Mouse (Mus musculus): ENCODE measurements around the gene Eif2b3.
A peak's percentile ranks its signal among the peaks of the same experiment; 100 is the strongest.

Eif2b3 gene

DNA sequence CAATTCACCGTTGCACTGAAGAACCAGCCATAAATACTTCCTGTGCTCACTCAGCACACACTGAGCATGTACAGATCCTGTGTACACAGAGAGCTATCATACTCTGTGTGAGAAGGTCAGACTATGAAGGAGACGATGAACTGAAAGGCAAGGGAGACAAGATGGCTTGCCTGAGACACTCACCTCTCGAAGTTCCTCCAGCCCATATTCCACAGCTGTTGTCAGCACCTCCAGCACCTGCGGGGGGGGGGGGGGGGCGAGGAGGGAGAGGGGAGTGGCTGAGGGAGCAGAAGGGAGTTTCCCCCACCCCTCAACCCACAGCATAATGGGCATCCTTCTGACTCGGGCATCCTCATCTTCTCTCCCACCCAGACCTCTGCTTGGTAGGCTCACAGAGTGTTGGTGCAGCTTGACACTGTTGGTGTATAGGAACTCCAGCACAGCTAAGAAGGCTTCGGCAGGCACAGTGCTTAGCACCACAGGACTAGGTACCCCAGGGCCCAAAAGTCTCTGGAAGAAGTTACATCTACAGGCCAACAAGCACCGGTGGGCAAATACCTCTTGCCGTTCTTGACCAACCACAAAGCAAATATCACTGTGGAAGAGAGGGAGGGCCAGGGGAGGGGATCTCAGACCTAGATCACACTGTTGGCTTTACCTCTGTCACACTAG, 104.5 kb downstream of the Eif2b3 start:
- DNase-seq (ENCODE audit: low spot score in 2 of 2) = no peak

DNA sequence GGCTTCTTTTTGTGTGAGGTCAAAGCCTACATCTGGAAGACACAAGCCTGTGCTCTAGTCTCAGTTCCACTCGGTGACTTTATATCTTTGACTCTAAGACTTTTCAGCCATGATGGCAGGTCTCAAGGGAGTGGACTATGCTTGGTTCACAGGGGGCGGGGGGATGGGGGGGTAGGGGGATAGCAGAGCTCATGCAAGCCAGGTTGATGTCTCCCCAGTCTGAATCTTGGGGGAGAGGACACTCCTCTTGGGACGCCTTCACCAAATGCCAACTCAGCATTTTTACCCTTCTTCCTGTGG, 105.0 kb downstream of the Eif2b3 start:
- DNase-seq (ENCODE audit: low spot score in 2 of 2) = no peak

DNA sequence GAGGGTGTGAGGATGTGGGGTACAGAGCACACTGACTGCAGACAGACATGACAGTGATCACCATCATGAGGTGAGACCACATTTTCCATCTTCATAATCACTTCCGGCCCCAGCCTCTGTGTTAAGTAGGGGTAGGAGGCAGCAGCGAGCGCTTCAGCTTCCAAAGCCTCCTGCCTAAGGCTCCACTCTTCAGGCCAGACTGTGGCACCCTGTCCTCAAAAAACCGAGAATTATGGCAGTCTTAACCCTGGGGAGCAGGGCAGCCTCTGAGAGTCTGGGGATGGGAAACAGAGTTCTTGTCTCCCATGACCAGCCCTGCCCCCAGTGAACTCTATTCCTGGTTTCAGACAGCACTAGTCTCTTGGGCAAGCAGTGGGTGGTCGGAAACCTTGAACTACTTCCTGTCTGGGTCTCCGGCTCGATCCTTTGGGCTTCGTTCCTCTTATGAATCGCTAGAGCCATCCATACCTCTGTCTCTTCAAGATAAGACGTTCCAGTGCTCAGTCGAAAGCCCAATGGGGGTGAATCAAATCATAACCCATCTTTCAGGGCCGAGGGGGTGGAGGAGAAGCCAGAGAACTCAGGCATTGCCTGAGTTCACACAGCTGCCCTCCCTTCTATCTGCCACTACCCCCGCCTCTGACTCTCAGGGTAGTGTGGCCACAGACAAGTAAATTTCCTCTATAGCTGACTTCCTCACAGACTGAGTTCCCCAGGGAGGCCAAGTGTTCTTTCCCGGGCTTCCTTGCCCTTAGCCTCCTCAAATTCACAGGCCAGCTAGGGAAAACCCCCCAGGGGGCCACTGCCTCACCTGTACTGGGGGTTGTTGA, 105.5 kb downstream of the Eif2b3 start:
- peak in 1 of 2 experiments; percentile 53 for DNase-seq (ENCODE audit: low spot score in 2 of 2)

GRCm38 (mm10) chr4:117125348-117125909, 106.2 kb downstream of the Eif2b3 start, which contains the start of gene Btbd19:
Btbd19 (minus strand) TSS chr4:117125725.
- DNase-seq (ENCODE audit: low spot score in 2 of 2) = peak in 1 of 2 experiments; percentile 73

DNA sequence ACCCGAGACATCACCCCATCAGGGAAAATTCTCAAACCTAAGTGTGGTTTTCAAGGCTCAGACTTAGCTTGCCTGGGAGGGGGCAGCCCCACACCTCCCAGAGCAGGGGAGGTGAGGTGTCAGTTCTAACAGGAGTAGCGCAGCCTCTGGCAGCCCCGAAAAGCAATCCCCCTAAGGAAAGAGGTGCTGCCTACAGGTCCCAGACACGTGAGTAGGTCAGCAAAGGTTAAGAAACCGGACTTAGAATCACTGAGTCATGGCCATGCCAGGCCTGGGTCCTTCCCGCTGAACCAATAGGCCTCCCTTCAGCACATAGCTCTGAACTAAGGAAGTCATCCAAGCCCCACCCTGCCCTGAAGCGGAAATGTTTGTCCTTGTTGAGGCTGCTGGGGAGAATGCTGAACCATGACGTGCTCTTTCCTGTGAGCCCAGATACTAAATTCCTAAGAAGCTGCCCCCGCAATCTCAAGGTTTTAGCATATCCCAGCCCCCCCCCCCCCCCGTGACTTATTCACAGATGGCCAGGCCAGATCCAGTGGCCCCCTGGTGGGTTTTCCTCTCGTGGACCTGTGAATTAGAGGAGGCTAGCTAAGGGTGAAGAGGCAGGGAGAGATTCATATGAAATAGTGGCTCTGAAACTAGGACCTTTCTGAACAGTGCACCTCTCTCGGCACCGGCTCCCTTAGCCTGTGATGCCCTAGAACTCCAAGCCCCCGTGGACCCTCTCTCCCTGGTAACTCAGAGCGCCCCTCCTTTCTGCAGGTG, 106.9 kb downstream of the Eif2b3 start:
- peak; percentile 78 to 85 for DNase-seq (ENCODE audit: low spot score in 2 of 2)

GRCm38 (mm10) chr4:117126675-117127290, 107.6 kb downstream of the Eif2b3 start, which contains the start of gene Tctex1d4:
Tctex1d4 (plus strand) TSS chr4:117126794.
- DNase-seq (ENCODE audit: low spot score in 2 of 2) = peak in 1 of 2 experiments; percentile 60

DNA sequence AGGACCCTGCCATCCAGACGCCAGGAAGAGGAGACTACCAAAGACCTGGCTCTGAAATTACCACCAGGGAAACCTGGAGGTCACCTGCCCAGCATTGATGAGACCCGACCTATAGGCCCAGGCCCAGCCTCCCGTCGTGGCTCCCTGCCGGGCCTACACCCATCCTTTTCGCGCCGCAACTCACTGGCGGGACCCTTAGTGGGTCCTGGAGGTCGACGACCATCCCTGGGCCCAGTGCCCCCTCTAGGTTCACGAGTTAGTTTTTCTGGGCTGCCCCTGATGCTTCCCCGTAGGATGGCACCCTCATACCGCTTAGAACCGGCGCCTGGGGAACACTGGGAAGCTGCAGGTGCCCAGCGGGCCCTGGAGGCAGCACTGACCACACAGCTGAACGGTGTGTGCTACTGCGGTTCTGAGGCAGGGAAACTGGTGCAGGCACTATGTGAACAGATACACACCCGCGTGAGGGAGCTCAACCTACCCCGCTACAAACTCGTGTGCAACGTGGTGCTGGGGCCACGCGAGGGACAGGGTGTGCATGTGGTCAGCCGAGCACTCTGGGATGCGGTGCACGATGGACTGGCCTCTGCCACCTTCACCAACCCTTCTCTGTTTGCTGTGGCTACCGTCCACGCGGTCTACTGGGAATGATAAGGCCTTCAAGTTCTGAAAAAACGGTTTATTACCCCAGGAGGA, 108.9 kb downstream of the Eif2b3 start:
- DNase-seq (ENCODE audit: low spot score in 2 of 2) = no peak

DNA sequence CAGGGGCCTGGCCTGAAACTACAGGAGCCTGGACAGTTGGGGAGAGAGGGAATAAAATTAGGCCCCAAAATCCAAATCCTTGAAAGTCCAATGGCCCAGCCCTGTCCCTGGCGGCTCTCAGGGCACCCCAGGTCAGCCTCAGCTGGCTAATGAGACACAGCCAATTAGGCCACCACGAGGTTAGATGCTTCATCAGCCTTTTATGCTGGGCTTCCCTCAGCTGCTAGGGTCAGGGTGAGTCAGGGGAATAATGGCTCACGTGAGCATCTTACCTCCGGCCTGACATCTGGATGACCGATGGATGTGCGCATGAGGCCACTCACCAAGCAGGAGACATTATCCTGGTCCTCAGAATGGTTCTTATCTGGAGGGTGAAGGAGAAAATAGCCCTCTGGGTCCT, 111.6 kb downstream of the Eif2b3 start:
- DNase-seq (ENCODE audit: low spot score in 2 of 2) = no peak

- DNase-seq (ENCODE audit: low spot score in 2 of 2) = no peak
These were observed 112.0 kb downstream of the Eif2b3 start for GRCm38 (mm10) chr4:117131198-117131597.

DNA sequence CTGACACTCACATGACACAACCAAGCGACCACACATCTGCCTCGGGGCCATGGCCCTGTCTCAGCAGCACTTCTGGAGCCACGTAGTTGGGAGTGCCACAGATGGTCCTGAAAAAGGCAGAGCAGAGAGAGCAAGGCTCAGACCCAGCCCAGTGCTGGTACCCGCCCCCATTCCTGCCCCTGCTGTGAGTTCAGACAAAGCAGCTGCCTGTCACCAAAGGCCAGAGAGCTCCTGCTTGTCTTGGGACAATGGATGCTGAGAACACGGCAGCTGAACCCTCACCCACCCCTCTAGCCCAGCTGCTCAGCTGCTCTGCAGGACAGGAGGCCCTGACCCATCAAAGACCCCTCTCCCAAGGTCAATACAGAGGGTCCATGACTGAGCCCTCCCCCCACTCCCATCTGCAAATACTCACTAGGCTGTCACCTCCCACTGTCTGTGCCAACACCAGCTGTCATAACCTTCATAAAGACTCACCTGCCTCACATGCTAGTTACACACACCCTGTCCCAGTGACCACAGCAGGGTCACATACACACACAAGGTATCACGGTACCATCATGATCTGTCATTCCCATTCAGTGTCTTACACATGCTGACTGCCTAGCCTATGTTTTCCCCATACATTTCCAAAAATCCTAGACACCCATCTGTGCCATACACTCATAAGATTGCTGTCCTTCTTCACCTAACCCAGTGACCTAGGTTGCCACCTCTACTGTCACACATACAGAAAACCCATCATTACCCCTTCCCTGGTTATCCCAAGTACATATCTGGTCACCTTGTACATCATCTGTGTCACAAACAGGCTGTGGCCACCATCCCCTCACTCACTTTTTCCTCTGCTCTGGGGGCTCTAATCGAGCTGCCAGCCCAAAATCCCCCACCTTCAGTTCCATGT, 112.9 kb downstream of the Eif2b3 start:
- DNase-seq (ENCODE audit: low spot score in 2 of 2) = no peak

DNA sequence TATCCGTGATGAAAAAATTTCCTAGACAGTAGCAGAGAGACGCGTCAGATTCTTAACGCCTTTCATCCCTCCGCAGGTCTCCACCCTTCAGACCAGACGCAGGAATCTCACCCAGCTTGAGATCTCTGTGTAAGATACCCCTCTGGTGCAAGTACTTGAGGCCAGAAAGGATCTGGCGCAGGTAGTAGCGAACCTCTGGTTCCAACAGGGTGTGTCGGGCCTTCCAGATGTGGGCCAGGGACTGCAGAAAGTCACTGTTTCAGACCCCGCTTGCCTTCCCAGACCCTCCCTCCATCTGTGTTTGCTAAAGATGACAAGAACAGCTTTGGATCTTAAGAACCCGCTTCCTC, 113.6 kb downstream of the Eif2b3 start:
- DNase-seq (ENCODE audit: low spot score in 2 of 2) = no peak

- DNase-seq (ENCODE audit: low spot score in 2 of 2) = no peak
These were observed 114.2 kb downstream of the Eif2b3 start for GRCm38 (mm10) chr4:117133366-117133796.

DNA sequence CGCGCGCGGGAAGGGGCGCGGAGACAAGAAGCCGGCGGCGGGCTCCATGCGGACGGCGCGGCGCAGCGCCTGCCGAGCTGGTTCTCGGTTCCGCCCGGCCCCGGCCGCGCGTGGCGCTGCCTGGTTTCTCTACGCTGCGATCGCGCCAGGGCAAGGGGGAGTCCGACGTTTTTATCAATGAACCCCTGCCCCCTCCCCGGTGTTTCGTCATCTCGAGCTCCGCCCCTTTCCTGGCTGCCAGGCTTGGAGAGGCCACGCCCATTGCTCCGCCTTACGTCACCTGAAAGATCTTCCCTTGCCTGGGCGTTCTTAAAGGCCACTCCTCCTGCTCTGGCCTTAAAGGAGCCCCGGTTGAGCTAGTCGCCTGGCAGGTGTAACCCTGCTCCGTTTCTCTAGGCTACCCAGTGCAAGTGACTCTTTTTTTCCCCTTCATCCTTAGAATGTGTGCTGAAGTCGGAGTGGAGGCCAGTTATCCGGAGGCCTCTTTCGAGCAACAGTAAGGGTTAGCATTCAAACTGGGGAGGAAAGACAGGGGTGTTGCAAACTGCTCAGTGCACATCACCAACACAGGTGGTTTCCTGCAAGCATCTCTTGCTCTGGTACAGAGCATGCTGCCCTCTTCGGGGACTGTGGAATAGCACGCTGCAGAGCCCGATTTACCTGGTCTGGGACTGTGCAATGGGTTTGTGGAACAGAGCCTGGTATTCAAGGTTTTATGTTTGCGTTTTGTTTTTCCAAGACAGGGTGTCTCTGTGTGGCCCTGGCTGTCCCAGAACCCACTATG, 114.8 kb downstream of the Eif2b3 start, which contains the start of gene Plk3:
Gene Plk3 (minus strand): TSS at position 147 of the 784 bp plus-strand sequence.
- peak; percentile 97 to 99 for DNase-seq (ENCODE audit: low spot score in 2 of 2)

DNA sequence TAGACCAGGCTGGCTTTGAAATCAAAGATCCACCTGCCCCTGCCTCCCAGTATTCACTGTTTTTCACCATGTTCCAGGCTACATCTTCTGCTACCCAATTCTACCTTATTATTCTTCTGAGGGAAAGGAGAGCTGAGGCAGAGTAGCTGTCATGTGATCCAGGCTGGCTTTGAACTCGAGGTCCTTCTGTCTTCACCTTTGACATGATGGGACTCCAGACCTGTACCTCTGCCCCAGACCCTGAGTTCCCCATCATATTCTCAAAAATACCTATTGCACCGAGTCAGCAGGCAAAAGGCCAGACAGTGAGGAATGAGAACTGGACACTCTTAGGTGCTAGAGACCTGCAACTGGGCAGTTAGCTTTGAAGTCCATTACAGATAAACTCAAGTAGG, 115.4 kb downstream of the Eif2b3 start:
- DNase-seq (ENCODE audit: low spot score in 2 of 2) = no peak

- peak in 1 of 2 experiments; percentile 78 for DNase-seq (ENCODE audit: low spot score in 2 of 2)
These were observed 116.8 kb downstream of the Eif2b3 start for GRCm38 (mm10) chr4:117136034-117136433.
